Comparison of ENCODE assay signal across 12 mouse cellular contexts in genomic region chr10:19911583-19911982, GRCm38 (mm10). TPM values are rescaled to one million over a fixed set of nuclear protein-coding genes. Genes with fewer than 3 reads are reported as not detected.
DNase-seq lines count a peak whose midpoint lies in the region; ATAC-seq and TF ChIP-seq lines count a peak whose summit lies in the region.
"Had no signal": no experiment of that assay in that cellular context is flagged by ENCODE, and none has a peak within 500 bp of the region (broad histone marks: within the 10 kb centered on the region; RNA-seq: fewer than 3 reads in every experiment).

No protein-coding gene starts in this region.

- 0 out of 2 replicates have a peak, but pooled peaks cover 2% of the 10 kb centered on the region for H3K36me3 ChIP-seq in heart, adult 2 months (ENCODE audit: control insufficient read depth, insufficient read depth, low read length)
- no peaks in the 10 kb centered on the region for H3K36me3 ChIP-seq in heart, embryonic 12.5 days
- H3K36me3 ChIP-seq in embryonic facial prominence, embryonic 14.5 days (ENCODE audit: control insufficient read depth, insufficient read depth, low read length), result no peaks in the 10 kb centered on the region
- H3K36me3 ChIP-seq: heart, embryonic 13.5 days; intestine, embryonic 15.5 days; limb, embryonic 13.5 days had no signal

- TF ChIP-seq CTCF in heart, adult 2 months (IDR thresholded peaks at IDR 0.05), result peak; percentile 66
- 0 out of 2 replicates have a peak, but pooled peaks have one; percentile 15 for TF ChIP-seq CTCF in lung, adult 2 months (IDR thresholded peaks at IDR 0.05; ENCODE audit: insufficient read depth, low read length)

- H3K4me2 ChIP-seq in heart, embryonic 12.5 days, result no peak overlapping the region
- no peak overlapping the region for H3K4me2 ChIP-seq in embryonic facial prominence, embryonic 14.5 days (ENCODE audit: low read depth, low read length)
- H3K4me2 ChIP-seq: heart, embryonic 13.5 days; intestine, embryonic 15.5 days; limb, embryonic 13.5 days had no signal

- no peaks in the 10 kb centered on the region for H3K9me3 ChIP-seq in heart, embryonic 12.5 days (replicated peaks)
- H3K9me3 ChIP-seq in embryonic facial prominence, embryonic 14.5 days (ENCODE audit: control insufficient read depth, low read length), result no peaks in the 10 kb centered on the region
- H3K9me3 ChIP-seq: heart, embryonic 13.5 days; intestine, embryonic 15.5 days; limb, embryonic 13.5 days had no signal

- no peak overlapping the region for H3K27ac ChIP-seq in heart, adult 2 months
- H3K27ac ChIP-seq in heart, embryonic 12.5 days (ENCODE audit: poor library complexity, severe bottlenecking), result no peak overlapping the region
- no peak overlapping the region for H3K27ac ChIP-seq in embryonic facial prominence, embryonic 14.5 days (replicated peaks; ENCODE audit: low read depth, low read length)
- H3K27ac ChIP-seq: heart, embryonic 13.5 days; intestine, embryonic 15.5 days; limb, embryonic 13.5 days had no signal

- no peak for DNase-seq in heart, adult 2 months
- DNase-seq in lung, adult 2 months, result no peak
- no peak for DNase-seq in lung, postnatal 4 days
- DNase-seq in MN1 (ENCODE audit: low spot score), result peak; percentile 40
- DNase-seq in embryonic facial prominence, embryonic 14.5 days (ENCODE audit: low spot score), result peak; percentile 50
- DNase-seq in cerebellum, postnatal 25 days, result no peak
- no peak for DNase-seq in cerebellum, postnatal 10 days
- DNase-seq: thymus, postnatal 36 days had no signal

- TF ChIP-seq POLR2A in heart, adult 2 months (IDR thresholded peaks at IDR 0.05; ENCODE audit: insufficient read depth, low read depth, low read length), result no peak
- TF ChIP-seq POLR2A in lung, adult 2 months (IDR thresholded peaks at IDR 0.05; ENCODE audit: borderline replicate concordance, extremely low read depth, low read depth, low read length), result no peak

- TF ChIP-seq EP300 in heart, adult 2 months (IDR thresholded peaks at IDR 0.05; ENCODE audit: insufficient read depth, low read depth, low read length), result no peak

- no peak overlapping the region for H3K4me3 ChIP-seq in heart, adult 2 months
- no peak overlapping the region for H3K4me3 ChIP-seq in heart, embryonic 12.5 days
- H3K4me3 ChIP-seq in lung, adult 2 months (replicated peaks; ENCODE audit: extremely low read depth, low read depth, low read length), result no peak overlapping the region
- H3K4me3 ChIP-seq in embryonic facial prominence, embryonic 14.5 days (ENCODE audit: low read depth, low read length), result no peak overlapping the region
- H3K4me3 ChIP-seq: heart, embryonic 13.5 days; intestine, embryonic 15.5 days; limb, embryonic 13.5 days had no signal

- peaks cover 1% of the 10 kb centered on the region for H3K4me1 ChIP-seq in heart, adult 2 months (ENCODE audit: control insufficient read depth, insufficient read depth, low read length)
- no peaks in the 10 kb centered on the region for H3K4me1 ChIP-seq in heart, embryonic 12.5 days (replicated peaks)
- no peaks in the 10 kb centered on the region; the same call in 1 of the 2 replicates for H3K4me1 ChIP-seq in lung, adult 2 months (ENCODE audit: control insufficient read depth, insufficient read depth, low read length)
- H3K4me1 ChIP-seq in embryonic facial prominence, embryonic 14.5 days (ENCODE audit: control insufficient read depth, insufficient read depth, low read length), result no peaks in the 10 kb centered on the region
- H3K4me1 ChIP-seq: intestine, embryonic 15.5 days; limb, embryonic 13.5 days had no signal

- H3K9ac ChIP-seq in heart, adult 2 months (ENCODE audit: low read depth, low read length), result no peak overlapping the region
- H3K9ac ChIP-seq in heart, embryonic 12.5 days, result no peak overlapping the region
- H3K9ac ChIP-seq in embryonic facial prominence, embryonic 14.5 days (ENCODE audit: low read depth, low read length), result no peak overlapping the region
- H3K9ac ChIP-seq: heart, embryonic 13.5 days; intestine, embryonic 15.5 days; limb, embryonic 13.5 days had no signal

- ATAC-seq in heart, embryonic 12.5 days (ENCODE audit: insufficient number of reproducible peaks, low FRiP score), result no peak
- ATAC-seq in embryonic facial prominence, embryonic 14.5 days (ENCODE audit: low read depth), result no peak
- ATAC-seq: intestine, embryonic 15.5 days had no signal

- intact Hi-C loops in heart, adult 2 months (cut with DNase I), result loop anchor here (1.0 kb wide), 1 partner anchor 162 kb away; no protein-coding TSS in a partner anchor

- 4% methylated on average over 1 of the region's 1 CpGs for WGBS in heart, adult 2 months
- 11% methylated on average over 1 of the region's 1 CpGs for WGBS in heart, embryonic 12.5 days
- 16% methylated on average over 1 of the region's 1 CpGs for WGBS in lung, adult 2 months
- WGBS in embryonic facial prominence, embryonic 14.5 days, result 11% methylated on average over 1 of the region's 1 CpGs

- no peaks in the 10 kb centered on the region for H3K27me3 ChIP-seq in heart, adult 2 months (ENCODE audit: control insufficient read depth, insufficient read depth, low read length)
- H3K27me3 ChIP-seq in heart, embryonic 12.5 days (replicated peaks), result peaks cover 6% of the 10 kb centered on the region; the same call in 1 of the 2 replicates
- H3K27me3 ChIP-seq in embryonic facial prominence, embryonic 14.5 days (replicated peaks; ENCODE audit: control insufficient read depth, insufficient read depth, low read length), result peaks cover 4% of the 10 kb centered on the region; the same call in 1 of the 2 replicates
- H3K27me3 ChIP-seq: intestine, embryonic 15.5 days; limb, embryonic 13.5 days had no signal

- H3K79me2 ChIP-seq in heart, adult 2 months (replicated peaks; ENCODE audit: control insufficient read depth, insufficient read depth, low read length), result no peaks in the 10 kb centered on the region

RNA-seq across cellular contexts. Expression of gene Pex7, which starts 4.1 kb away (rescaled TPM):
- total RNA-seq in heart, adult 2 months (2021), result 10 to 100 TPM; 32.5 to 32.8 TPM
- polyA plus RNA-seq in heart, adult 2 months (2012; rRNA removed), result 37.6 and 59.0 TPM in 2 replicates
- polyA plus RNA-seq in heart, embryonic 12.5 days (2016; fragmentation: Nextera tagmentation; extraction: Ambion mirVana), result 35.4 and 36.4 TPM in 2 replicates
- polyA plus RNA-seq in lung, adult 2 months (2012; rRNA removed), result 24.9 and 36.7 TPM in 2 replicates
- 28.6 and 29.6 TPM in 2 replicates for polyA plus RNA-seq in embryonic facial prominence, embryonic 14.5 days (2014; fragmentation: Nextera tagmentation; extraction: Ambion mirVana)

RNA-seq across cellular contexts. Expression of gene Map3k5, which starts 22.7 kb away (rescaled TPM):
- 10 to 100 TPM; 42.6 to 45.3 TPM for total RNA-seq in heart, adult 2 months (2021)
- 7.6 and 11.9 TPM in 2 replicates for polyA plus RNA-seq in heart, adult 2 months (2012; rRNA removed)
- polyA plus RNA-seq in heart, embryonic 12.5 days (2016; fragmentation: Nextera tagmentation; extraction: Ambion mirVana), result 4.4 and 4.8 TPM in 2 replicates
- 6.4 and 9.5 TPM in 2 replicates for polyA plus RNA-seq in lung, adult 2 months (2012; rRNA removed)
- polyA plus RNA-seq in embryonic facial prominence, embryonic 14.5 days (2014; fragmentation: Nextera tagmentation; extraction: Ambion mirVana), result 2.5 and 2.6 TPM in 2 replicates

Comparison
In these comparisons a context has a peak if more than half of its experiments do, and no peak if none do; other contexts are left out.
1. DNase-seq: peak in MN1 (single experiment) and embryonic facial prominence, embryonic 14.5 days (single experiment); none in heart, adult 2 months (0 of 2), lung, adult 2 months (single experiment), lung, postnatal 4 days (0 of 2), cerebellum, postnatal 25 days (0 of 2) and cerebellum, postnatal 10 days (0 of 2).